Mouse (Mus musculus): ENCODE measurements at regions not wholly inside any gene's neighbourhood (a gene's known extent, or its start where the extent isn't known, plus 50 kb on each side); places are given as distances from the start of the nearest gene placed in this dataset.

DNA sequence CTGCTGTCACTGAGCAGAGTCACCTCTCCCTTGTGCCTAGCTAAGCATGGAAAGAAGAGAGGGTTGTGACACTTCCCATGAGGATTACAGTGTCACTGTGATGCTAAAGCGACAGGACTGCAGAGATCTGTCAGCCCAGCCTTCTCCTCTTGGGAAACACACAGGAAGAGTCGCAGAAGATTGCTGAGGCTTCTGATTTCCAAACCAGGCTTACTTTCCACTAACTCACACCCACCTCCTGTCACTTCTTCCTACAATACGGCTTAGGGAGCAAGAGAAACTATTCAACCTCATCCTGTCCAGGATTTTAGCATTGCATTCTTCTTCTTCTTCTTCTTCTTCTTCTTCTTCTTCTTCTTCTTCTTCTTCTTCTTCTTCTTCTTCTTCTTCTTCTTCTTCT is 167.1 kb downstream of the Setd4 start:
- H3K27ac ChIP-seq (ENCODE audit: low read length): no peak overlapping the region
- H3K9ac ChIP-seq (replicated peaks; ENCODE audit: low read depth, low read length): no peak overlapping the region
- H3K4me2 ChIP-seq (replicated peaks; ENCODE audit: low read depth, low read length): no peak overlapping the region
- H3K9me3 ChIP-seq (ENCODE audit: control insufficient read depth, low read depth, low read length): no peaks in the 10 kb centered on the region
- H3K4me1 ChIP-seq (ENCODE audit: control insufficient read depth, insufficient read depth, low read length): 0 out of 2 replicates have a peak, but pooled peaks cover 6% of the 10 kb centered on the region
- no peaks in the 10 kb centered on the region for H3K27me3 ChIP-seq (ENCODE audit: control insufficient read depth, insufficient read depth, low read length)
- no peak overlapping the region for H3K4me3 ChIP-seq (ENCODE audit: low read depth, low read length)
- WGBS: 67% methylated on average over 3 of the region's 3 CpGs
- no peaks in the 10 kb centered on the region for H3K36me3 ChIP-seq (ENCODE audit: control insufficient read depth, insufficient read depth, low read length)
- ATAC-seq (ENCODE audit: insufficient number of reproducible peaks, insufficient read depth, low FRiP score, low read depth): no peak

DNA sequence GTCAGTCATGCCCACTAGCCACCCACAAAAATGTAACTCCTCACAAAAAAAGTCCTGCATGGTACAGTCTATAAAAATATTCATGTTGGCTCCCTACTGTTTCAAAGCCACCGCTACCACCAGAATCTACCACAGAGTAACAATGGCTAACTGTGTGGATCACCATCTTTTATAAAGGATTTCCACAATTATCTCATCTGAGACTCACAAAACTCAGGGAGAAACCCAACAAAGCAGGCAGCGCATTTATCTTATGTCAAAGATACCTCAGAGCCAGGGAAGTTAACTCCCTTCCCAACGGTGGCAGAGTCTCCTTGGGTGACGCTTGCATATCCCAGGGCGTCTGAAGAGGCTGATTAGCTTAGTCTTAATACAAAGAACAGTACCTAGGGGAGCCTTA is 172.5 kb downstream of the Setd4 start:
- H3K27me3 ChIP-seq (ENCODE audit: control insufficient read depth, insufficient read depth, low read length): no peaks in the 10 kb centered on the region
- no peak for ATAC-seq (ENCODE audit: insufficient number of reproducible peaks, insufficient read depth, low FRiP score, low read depth)
- no peak overlapping the region for H3K27ac ChIP-seq (ENCODE audit: low read length)
- no peak overlapping the region for H3K4me3 ChIP-seq (ENCODE audit: low read depth, low read length)
- no peak overlapping the region for H3K9ac ChIP-seq (replicated peaks; ENCODE audit: low read depth, low read length)
- H3K9me3 ChIP-seq (ENCODE audit: control insufficient read depth, low read depth, low read length): no peaks in the 10 kb centered on the region
- no peaks in the 10 kb centered on the region for H3K4me1 ChIP-seq (ENCODE audit: control insufficient read depth, insufficient read depth, low read length)
- H3K4me2 ChIP-seq (replicated peaks; ENCODE audit: low read depth, low read length): no peak overlapping the region
- 80% methylated on average over 5 of the region's 5 CpGs for WGBS
- H3K36me3 ChIP-seq (ENCODE audit: control insufficient read depth, insufficient read depth, low read length): no peaks in the 10 kb centered on the region

GRCm38 (mm10) chr16:93429324-93429781 is 174.5 kb downstream of the Setd4 start:
- no peak overlapping the region for H3K27ac ChIP-seq (ENCODE audit: low read length)
- no peak overlapping the region for H3K4me2 ChIP-seq (replicated peaks; ENCODE audit: low read depth, low read length)
- no peak overlapping the region for H3K4me3 ChIP-seq (ENCODE audit: low read depth, low read length)
- no peak overlapping the region for H3K9ac ChIP-seq (replicated peaks; ENCODE audit: low read depth, low read length)
- H3K27me3 ChIP-seq (ENCODE audit: control insufficient read depth, insufficient read depth, low read length): no peaks in the 10 kb centered on the region
- no peak for ATAC-seq (ENCODE audit: insufficient number of reproducible peaks, insufficient read depth, low FRiP score, low read depth)
- no peaks in the 10 kb centered on the region for H3K36me3 ChIP-seq (ENCODE audit: control insufficient read depth, insufficient read depth, low read length)
- H3K9me3 ChIP-seq (ENCODE audit: control insufficient read depth, low read depth, low read length): no peaks in the 10 kb centered on the region
- H3K4me1 ChIP-seq (ENCODE audit: control insufficient read depth, insufficient read depth, low read length): no peaks in the 10 kb centered on the region
- 33% methylated on average over 8 of the region's 8 CpGs for WGBS

- H3K9ac ChIP-seq (replicated peaks; ENCODE audit: low read depth, low read length): no peak overlapping the region
- ATAC-seq (ENCODE audit: insufficient number of reproducible peaks, insufficient read depth, low FRiP score, low read depth): no peak
- WGBS: 93% methylated on average over 4 of the region's 4 CpGs
- no peaks in the 10 kb centered on the region for H3K27me3 ChIP-seq (ENCODE audit: control insufficient read depth, insufficient read depth, low read length)
- no peaks in the 10 kb centered on the region for H3K36me3 ChIP-seq (ENCODE audit: control insufficient read depth, insufficient read depth, low read length)
- no peaks in the 10 kb centered on the region for H3K4me1 ChIP-seq (ENCODE audit: control insufficient read depth, insufficient read depth, low read length)
- H3K4me3 ChIP-seq (ENCODE audit: low read depth, low read length): no peak overlapping the region
- no peak overlapping the region for H3K27ac ChIP-seq (ENCODE audit: low read length)
- no peak overlapping the region for H3K4me2 ChIP-seq (replicated peaks; ENCODE audit: low read depth, low read length)
- H3K9me3 ChIP-seq (ENCODE audit: control insufficient read depth, low read depth, low read length): no peaks in the 10 kb centered on the region
Observed at GRCm38 (mm10) chr16:93427264-93427663, 176.6 kb downstream of the Setd4 start.

GRCm38 (mm10) chr16:93425731-93426130 is 178.1 kb downstream of the Setd4 start:
- Histone ChIP-seq H3K9me3 (ENCODE audit: control insufficient read depth, low read depth, low read length) (no peaks in the 10 kb centered on the region), H3K9ac (replicated peaks; ENCODE audit: low read depth, low read length) (no peak overlapping the region), H3K4me1 (ENCODE audit: control insufficient read depth, insufficient read depth, low read length) (no peaks in the 10 kb centered on the region), H3K36me3 (ENCODE audit: control insufficient read depth, insufficient read depth, low read length) (no peaks in the 10 kb centered on the region), H3K4me2 (replicated peaks; ENCODE audit: low read depth, low read length) (no peak overlapping the region), H3K27me3 (ENCODE audit: control insufficient read depth, insufficient read depth, low read length) (no peaks in the 10 kb centered on the region), H3K4me3 (ENCODE audit: low read depth, low read length) (no peak overlapping the region), H3K27ac (ENCODE audit: low read length) (no peak overlapping the region)
- 76% methylated on average over 6 of the region's 6 CpGs for WGBS
- no peak for ATAC-seq (ENCODE audit: insufficient number of reproducible peaks, insufficient read depth, low FRiP score, low read depth)

GRCm38 (mm10) chr16:93423174-93423573 is 180.7 kb downstream of the Setd4 start:
- Histone ChIP-seq H3K27ac (ENCODE audit: low read length) (no peak overlapping the region), H3K4me3 (ENCODE audit: low read depth, low read length) (no peak overlapping the region), H3K27me3 (ENCODE audit: control insufficient read depth, insufficient read depth, low read length) (no peaks in the 10 kb centered on the region), H3K4me2 (replicated peaks; ENCODE audit: low read depth, low read length) (peak overlapping the region; percentile 24; the same call in 1 of the 2 replicates), H3K9me3 (ENCODE audit: control insufficient read depth, low read depth, low read length) (no peaks in the 10 kb centered on the region), H3K4me1 (ENCODE audit: control insufficient read depth, insufficient read depth, low read length) (no peaks in the 10 kb centered on the region), H3K36me3 (ENCODE audit: control insufficient read depth, insufficient read depth, low read length) (no peaks in the 10 kb centered on the region), H3K9ac (replicated peaks; ENCODE audit: low read depth, low read length) (no peak overlapping the region)
- no peak for ATAC-seq (ENCODE audit: insufficient number of reproducible peaks, insufficient read depth, low FRiP score, low read depth)
- 19% methylated on average over 13 of the region's 13 CpGs for WGBS

- no peaks in the 10 kb centered on the region for H3K4me1 ChIP-seq (ENCODE audit: control insufficient read depth, insufficient read depth, low read length)
- H3K9ac ChIP-seq (replicated peaks; ENCODE audit: low read depth, low read length): no peak overlapping the region
- 75% methylated on average over 13 of the region's 13 CpGs for WGBS
- no peak overlapping the region for H3K4me3 ChIP-seq (ENCODE audit: low read depth, low read length)
- H3K27me3 ChIP-seq (ENCODE audit: control insufficient read depth, insufficient read depth, low read length): no peaks in the 10 kb centered on the region
- no peak for ATAC-seq (ENCODE audit: insufficient number of reproducible peaks, insufficient read depth, low FRiP score, low read depth)
- no peak overlapping the region for H3K27ac ChIP-seq (ENCODE audit: low read length)
- no peaks in the 10 kb centered on the region for H3K36me3 ChIP-seq (ENCODE audit: control insufficient read depth, insufficient read depth, low read length)
- no peak overlapping the region for H3K4me2 ChIP-seq (replicated peaks; ENCODE audit: low read depth, low read length)
- H3K9me3 ChIP-seq (ENCODE audit: control insufficient read depth, low read depth, low read length): no peaks in the 10 kb centered on the region
Observed at GRCm38 (mm10) chr16:93422221-93422620, 181.6 kb downstream of the Setd4 start.

GRCm38 (mm10) chr16:93418246-93418645 is 185.6 kb downstream of the Setd4 start:
- ATAC-seq (ENCODE audit: insufficient number of reproducible peaks, insufficient read depth, low FRiP score, low read depth): no peak
- 82% methylated on average over 8 of the region's 8 CpGs for WGBS
- no peak overlapping the region for H3K9ac ChIP-seq (replicated peaks; ENCODE audit: low read depth, low read length)
- H3K9me3 ChIP-seq (ENCODE audit: control insufficient read depth, low read depth, low read length): no peaks in the 10 kb centered on the region
- no peaks in the 10 kb centered on the region for H3K36me3 ChIP-seq (ENCODE audit: control insufficient read depth, insufficient read depth, low read length)
- no peak overlapping the region for H3K27ac ChIP-seq (ENCODE audit: low read length)
- H3K27me3 ChIP-seq (ENCODE audit: control insufficient read depth, insufficient read depth, low read length): no peaks in the 10 kb centered on the region
- no peaks in the 10 kb centered on the region for H3K4me1 ChIP-seq (ENCODE audit: control insufficient read depth, insufficient read depth, low read length)
- H3K4me3 ChIP-seq (ENCODE audit: low read depth, low read length): no peak overlapping the region
- no peak overlapping the region for H3K4me2 ChIP-seq (replicated peaks; ENCODE audit: low read depth, low read length)

DNA sequence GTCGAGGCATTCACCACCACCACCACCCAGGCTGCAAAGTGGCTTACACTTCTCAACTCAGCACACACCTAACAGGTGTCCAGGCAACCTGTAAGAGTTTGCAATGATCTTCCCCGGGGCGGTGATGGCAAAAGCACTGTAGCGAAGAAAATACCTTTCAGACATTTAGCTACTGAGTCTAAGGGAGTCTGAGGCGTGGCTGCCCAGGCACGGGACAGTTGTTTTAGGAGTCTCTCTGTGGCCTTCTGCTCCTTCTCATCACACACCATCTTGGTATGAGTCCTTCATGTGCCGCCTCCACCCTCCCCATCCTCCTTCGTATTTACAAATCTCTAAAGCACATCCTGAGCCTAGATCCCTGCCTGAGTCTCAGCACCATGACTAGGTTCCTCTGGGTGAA is 186.0 kb downstream of the Setd4 start:
- WGBS: 87% methylated on average over 8 of the region's 8 CpGs
- ATAC-seq (ENCODE audit: insufficient number of reproducible peaks, insufficient read depth, low FRiP score, low read depth): no peak
- no peak overlapping the region for H3K27ac ChIP-seq (ENCODE audit: low read length)

More for the DNA sequence above, 186.0 kb downstream of the Setd4 start:
- Histone ChIP-seq H3K4me2 (replicated peaks; ENCODE audit: low read depth, low read length) (no peak overlapping the region), H3K27me3 (ENCODE audit: control insufficient read depth, insufficient read depth, low read length) (no peaks in the 10 kb centered on the region), H3K36me3 (ENCODE audit: control insufficient read depth, insufficient read depth, low read length) (no peaks in the 10 kb centered on the region), H3K4me3 (ENCODE audit: low read depth, low read length) (no peak overlapping the region), H3K4me1 (ENCODE audit: control insufficient read depth, insufficient read depth, low read length) (no peaks in the 10 kb centered on the region), H3K9ac (replicated peaks; ENCODE audit: low read depth, low read length) (no peak overlapping the region), H3K9me3 (ENCODE audit: control insufficient read depth, low read depth, low read length) (no peaks in the 10 kb centered on the region)

All from stomach, embryonic 14.5 days (tissue).